Comparison of ENCODE assay signal across 13 mouse cellular contexts in the genomic region with DNA sequence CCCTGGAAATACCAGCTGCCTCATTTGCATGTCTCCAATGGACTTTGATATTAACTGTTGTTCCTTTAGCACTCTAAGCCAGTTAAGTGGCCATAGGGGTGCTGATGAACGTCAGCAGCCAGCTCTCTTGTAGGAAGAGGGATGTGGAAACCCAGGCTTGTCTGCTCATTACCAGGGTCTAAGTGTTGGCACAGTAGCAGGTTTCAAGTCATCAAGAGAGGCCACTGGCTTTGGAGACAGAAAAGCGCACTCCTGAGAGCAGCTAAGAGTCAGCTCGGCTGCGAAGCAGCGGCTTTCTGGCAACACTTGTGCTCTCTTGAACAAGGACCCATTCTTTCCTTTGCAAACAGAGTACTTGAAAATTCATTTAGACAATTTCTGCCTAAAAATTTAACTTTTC.
DNase-seq lines count a peak whose midpoint lies in the region; ATAC-seq and TF ChIP-seq lines count a peak whose summit lies in the region.
"Had no signal": no experiment of that assay in that cellular context is flagged by ENCODE, and none has a peak within 500 bp of the region (broad histone marks: within the 10 kb centered on the region; RNA-seq: fewer than 3 reads in every experiment).

No protein-coding gene starts in this region.

- TF ChIP-seq CTCF in stomach, postnatal 0 days (IDR thresholded peaks at IDR 0.05; ENCODE audit: low read depth), result no peak

- TF ChIP-seq EP300 in stomach, postnatal 0 days (optimal IDR thresholded peaks at IDR 0.05), result no peak

- H3K4me3 ChIP-seq in midbrain, embryonic 10.5 days, result no peak overlapping the region
- no peak overlapping the region for H3K4me3 ChIP-seq in midbrain, embryonic 16.5 days (ENCODE audit: low read depth, low read length)
- no peak overlapping the region for H3K4me3 ChIP-seq in limb, embryonic 14.5 days (replicated peaks; ENCODE audit: low read length)
- no peak overlapping the region for H3K4me3 ChIP-seq in neural tube, embryonic 15.5 days (replicated peaks)
- no peak overlapping the region for H3K4me3 ChIP-seq in stomach, postnatal 0 days (ENCODE audit: low read depth, low read length)
- H3K4me3 ChIP-seq: hindbrain, embryonic 15.5 days had no signal

- H3K27me3 ChIP-seq in midbrain, embryonic 10.5 days (ENCODE audit: low read depth, poor library complexity, severe bottlenecking), result peaks cover 80% of the 10 kb centered on the region
- H3K27me3 ChIP-seq in midbrain, embryonic 16.5 days (ENCODE audit: control insufficient read depth, insufficient read depth, low read depth, low read length), result no peaks in the 10 kb centered on the region
- H3K27me3 ChIP-seq in limb, embryonic 14.5 days (ENCODE audit: control insufficient read depth, insufficient read depth, low read length), result no peaks in the 10 kb centered on the region
- H3K27me3 ChIP-seq in neural tube, embryonic 15.5 days (replicated peaks), result no peaks in the 10 kb centered on the region
- H3K27me3 ChIP-seq in stomach, postnatal 0 days (ENCODE audit: control insufficient read depth, insufficient read depth, low read length), result no peaks in the 10 kb centered on the region
- H3K27me3 ChIP-seq: hindbrain, embryonic 15.5 days had no signal

- H3K36me3 ChIP-seq in midbrain, embryonic 10.5 days, result peaks cover 2% of the 10 kb centered on the region; the same call in 1 of the 2 replicates
- H3K36me3 ChIP-seq in midbrain, embryonic 16.5 days (ENCODE audit: control insufficient read depth, insufficient read depth, low read length), result no peaks in the 10 kb centered on the region
- no peaks in the 10 kb centered on the region for H3K36me3 ChIP-seq in limb, embryonic 14.5 days (ENCODE audit: control insufficient read depth, insufficient read depth, low read length)
- H3K36me3 ChIP-seq in neural tube, embryonic 15.5 days, result no peaks in the 10 kb centered on the region
- H3K36me3 ChIP-seq in stomach, postnatal 0 days (ENCODE audit: control insufficient read depth, insufficient read depth, low read length), result no peaks in the 10 kb centered on the region
- H3K36me3 ChIP-seq: hindbrain, embryonic 15.5 days had no signal

- H3K9ac ChIP-seq in midbrain, embryonic 16.5 days (ENCODE audit: low read depth, low read length), result no peak overlapping the region
- no peak overlapping the region for H3K9ac ChIP-seq in limb, embryonic 14.5 days (ENCODE audit: low read depth, low read length, severe bottlenecking)
- H3K9ac ChIP-seq in neural tube, embryonic 15.5 days (replicated peaks), result no peak overlapping the region
- no peak overlapping the region for H3K9ac ChIP-seq in stomach, postnatal 0 days (ENCODE audit: low read length)
- H3K9ac ChIP-seq: hindbrain, embryonic 15.5 days had no signal

- peak; percentile 84 for DNase-seq in heart, adult 11 months
- DNase-seq in heart, postnatal 4 days, result no peak
- DNase-seq in midbrain, embryonic 10.5 days (ENCODE audit: low spot score), result no peak
- DNase-seq in limb, embryonic 14.5 days (ENCODE audit: low spot score), result peak; percentile 23
- DNase-seq in stomach, postnatal 0 days (ENCODE audit: low spot score), result no peak
- DNase-seq in urinary bladder, adult 18-20 months (ENCODE audit: low spot score in 2 of 2), result no peak
- DNase-seq: adrenal gland, postnatal 25 days; cerebellum, adult 11 months; right cerebral cortex, postnatal 4 days; thymus, postnatal 25 days had no signal

- no peak for ATAC-seq in midbrain, embryonic 16.5 days
- no peak for ATAC-seq in limb, embryonic 14.5 days (ENCODE audit: low FRiP score, low read depth)
- ATAC-seq in neural tube, embryonic 15.5 days (ENCODE audit: low FRiP score), result no peak
- ATAC-seq in stomach, postnatal 0 days (ENCODE audit: low FRiP score, low TSS enrichment), result no peak

- 0 out of 2 replicates have a peak overlapping the region, but pooled peaks have one; percentile 19 for H3K27ac ChIP-seq in midbrain, embryonic 10.5 days (replicated peaks)
- H3K27ac ChIP-seq in midbrain, embryonic 16.5 days (ENCODE audit: low read length), result no peak overlapping the region
- H3K27ac ChIP-seq in limb, embryonic 14.5 days (replicated peaks; ENCODE audit: low read depth, low read length), result peak overlapping the region; percentile 38; the same call in 1 of the 2 replicates
- 0 out of 2 replicates have a peak overlapping the region, but pooled peaks have one; percentile 28 for H3K27ac ChIP-seq in neural tube, embryonic 15.5 days (replicated peaks)
- H3K27ac ChIP-seq in stomach, postnatal 0 days (replicated peaks), result no peak overlapping the region
- H3K27ac ChIP-seq: hindbrain, embryonic 15.5 days had no signal

- no peak for TF ChIP-seq POLR2A in limb, embryonic 14.5 days (IDR thresholded peaks at IDR 0.05; ENCODE audit: borderline replicate concordance, extremely low read depth, insufficient read depth, insufficient read length)

- H3K4me2 ChIP-seq in midbrain, embryonic 16.5 days (ENCODE audit: low read length), result no peak overlapping the region
- no peak overlapping the region for H3K4me2 ChIP-seq in limb, embryonic 14.5 days (replicated peaks; ENCODE audit: low read depth, low read length, severe bottlenecking)
- H3K4me2 ChIP-seq in neural tube, embryonic 15.5 days, result no peak overlapping the region
- H3K4me2 ChIP-seq in stomach, postnatal 0 days (replicated peaks; ENCODE audit: low read depth), result no peak overlapping the region
- H3K4me2 ChIP-seq: hindbrain, embryonic 15.5 days had no signal

- H3K9me3 ChIP-seq in midbrain, embryonic 10.5 days (replicated peaks), result no peaks in the 10 kb centered on the region
- no peaks in the 10 kb centered on the region for H3K9me3 ChIP-seq in midbrain, embryonic 16.5 days (replicated peaks; ENCODE audit: control insufficient read depth, low read length, poor library complexity, severe bottlenecking)
- H3K9me3 ChIP-seq in limb, embryonic 14.5 days (ENCODE audit: control insufficient read depth, low read length), result no peaks in the 10 kb centered on the region
- no peaks in the 10 kb centered on the region for H3K9me3 ChIP-seq in neural tube, embryonic 15.5 days (replicated peaks)
- H3K9me3 ChIP-seq in stomach, postnatal 0 days (ENCODE audit: control insufficient read depth, low read length), result no peaks in the 10 kb centered on the region
- H3K9me3 ChIP-seq: hindbrain, embryonic 15.5 days had no signal

- H3K4me1 ChIP-seq in midbrain, embryonic 10.5 days, result peaks cover 54% of the 10 kb centered on the region
- H3K4me1 ChIP-seq in midbrain, embryonic 16.5 days (ENCODE audit: control insufficient read depth, insufficient read depth, low read length), result peaks cover under 1% of the 10 kb centered on the region; the same call in 1 of the 2 replicates
- H3K4me1 ChIP-seq in limb, embryonic 14.5 days (ENCODE audit: control insufficient read depth, insufficient read depth, low read length), result peaks cover 75% of the 10 kb centered on the region
- peaks cover 41% of the 10 kb centered on the region for H3K4me1 ChIP-seq in neural tube, embryonic 15.5 days
- H3K4me1 ChIP-seq in stomach, postnatal 0 days (replicated peaks; ENCODE audit: control insufficient read depth, insufficient read depth), result no peaks in the 10 kb centered on the region

- WGBS in midbrain, embryonic 10.5 days, result 75% methylated on average over 5 of the region's 5 CpGs
- WGBS in midbrain, embryonic 16.5 days, result 63% methylated on average over 5 of the region's 5 CpGs
- 41% methylated on average over 5 of the region's 5 CpGs for WGBS in limb, embryonic 14.5 days
- 56% methylated on average over 5 of the region's 5 CpGs for WGBS in neural tube, embryonic 15.5 days
- 66% methylated on average over 5 of the region's 5 CpGs for WGBS in stomach, postnatal 0 days

Comparison
In these comparisons a context has a peak if more than half of its experiments do, and no peak if none do; other contexts are left out.
1. DNase-seq: peak in heart, adult 11 months (single experiment) and limb, embryonic 14.5 days (single experiment); none in heart, postnatal 4 days (single experiment), midbrain, embryonic 10.5 days (single experiment), stomach, postnatal 0 days (single experiment) and urinary bladder, adult 18-20 months (0 of 2).
2. H3K27ac ChIP-seq: peak in midbrain, embryonic 10.5 days (single experiment), limb, embryonic 14.5 days (single experiment) and neural tube, embryonic 15.5 days (single experiment); none in midbrain, embryonic 16.5 days (single experiment) and stomach, postnatal 0 days (single experiment).